Mouse (Mus musculus) MEL (cell line): ENCODE measurements around the gene Ubxn4. TPM values are rescaled to one million over a fixed set of nuclear protein-coding genes. Genes with fewer than 3 reads are reported as not detected.

Source experiments
- DNase-seq: peaks from one replicate; pipeline ENCODE4 v3.0.0; 2011; ENCODE audit warnings: low read depth, low spot score
- H3K27ac ChIP-seq: 2 replicates; pipeline ENCODE4 v1.5.1; 2012; ENCODE audit warnings: low read depth, mild to moderate bottlenecking, control low read depth, low read length, moderate library complexity; ENCODE audit not compliant: control insufficient read depth
- H3K27me3 ChIP-seq, 2 experiments: fragments of 150-350 bp in 1 of 2; sonication (generic) in 1 of 2; 2 replicates each; pipeline ENCODE4 v1.6.1; 2012; ENCODE audit warnings: low read length in 2 of 2, mild to moderate bottlenecking in 2 of 2, improper control_type of control experiment in 1 of 2, moderate library complexity in 1 of 2; ENCODE audit not compliant: insufficient read depth in 2 of 2, control insufficient read depth in 1 of 2
- H3K36me3 ChIP-seq, 2 experiments: 2 replicates each; pipeline ENCODE4 v1.6.1; 2012 to 2014; ENCODE audit warnings: low read length in 2 of 2, improper control_type of control experiment in 1 of 2, inconsistent platforms in 1 of 2, mild to moderate bottlenecking in 1 of 2; ENCODE audit not compliant: insufficient read depth in 2 of 2, control insufficient read depth in 1 of 2
- H3K4me1 ChIP-seq, 2 experiments: fragments of 150-350 bp in 1 of 2; sonication (generic) in 1 of 2; 2 replicates each; pipeline ENCODE4 v1.6.1; 2012; ENCODE audit warnings: low read length in 2 of 2, improper control_type of control experiment in 1 of 2, mild to moderate bottlenecking in 1 of 2; ENCODE audit not compliant: insufficient read depth in 2 of 2, control insufficient read depth in 1 of 2
- H3K4me3 ChIP-seq, 2 experiments: fragments of 150-350 bp in 1 of 2; sonication (generic) in 1 of 2; 2 replicates each; pipeline ENCODE4 v1.5.1; 2012; ENCODE audit warnings: low read depth in 2 of 2, low read length in 2 of 2, mild to moderate bottlenecking in 2 of 2, moderate library complexity in 2 of 2, control low read depth in 1 of 2, improper control_type of control experiment in 1 of 2; ENCODE audit not compliant: control insufficient read depth in 1 of 2, insufficient read depth in 1 of 2
- H3K79me2 ChIP-seq: 2 replicates; pipeline ENCODE4 v1.6.1; 2012; ENCODE audit warnings: mild to moderate bottlenecking, low read length, moderate library complexity; ENCODE audit not compliant: control insufficient read depth, poor library complexity, insufficient read depth
- H3K9ac ChIP-seq: 2 replicates; pipeline ENCODE4 v1.6.1; 2012; ENCODE audit warnings: low read depth, mild to moderate bottlenecking, control low read depth, low read length, moderate library complexity; ENCODE audit not compliant: control insufficient read depth, poor library complexity, severe bottlenecking
- H3K9me3 ChIP-seq: fragments of 150-350 bp; sonication (generic); replicated peaks from 2 replicates; pipeline ENCODE4 v1.6.1; 2012; ENCODE audit warnings: mild to moderate bottlenecking, low read length, improper control_type of control experiment, moderate library complexity; ENCODE audit not compliant: insufficient read depth
- ELF1 ChIP-seq: IDR thresholded peaks from 2 replicates; pipeline ENCODE4 v1.6.1; 2014; ENCODE audit warnings: low read depth, mild to moderate bottlenecking, inconsistent platforms, low read length, improper control_type of control experiment, moderate library complexity
- ETS1 ChIP-seq: IDR thresholded peaks from 2 replicates; pipeline ENCODE4 v1.6.1; 2012; ENCODE audit warnings: low read depth, mild to moderate bottlenecking, inconsistent platforms, low read length, improper control_type of control experiment, moderate library complexity
- GABPA ChIP-seq: IDR thresholded peaks from 2 replicates; pipeline ENCODE4 v1.6.1; 2012; ENCODE audit warnings: low read depth, mild to moderate bottlenecking, inconsistent platforms, low read length, improper control_type of control experiment, moderate library complexity
- KAT2A ChIP-seq: conservative IDR thresholded peaks from 2 replicates; pipeline ENCODE4 v1.6.1; 2012; ENCODE audit warnings: low read depth, low read length, improper control_type of control experiment, inconsistent platforms
- MEF2A ChIP-seq: IDR thresholded peaks from 2 replicates; pipeline ENCODE4 v1.6.1; 2014; ENCODE audit warnings: low read depth, mild to moderate bottlenecking, inconsistent platforms, low read length, improper control_type of control experiment; ENCODE audit not compliant: poor library complexity, insufficient replicate concordance, severe bottlenecking; ENCODE audit errors: extremely low read depth
- MXI1 ChIP-seq: IDR thresholded peaks from 2 replicates; pipeline ENCODE4 v1.6.1; 2011; ENCODE audit warnings: mild to moderate bottlenecking, low read depth, low read length, improper control_type of control experiment
- MYB ChIP-seq: IDR thresholded peaks from 2 replicates; pipeline ENCODE4 v1.6.1; 2011; ENCODE audit warnings: mild to moderate bottlenecking, low read depth, low read length, improper control_type of control experiment
- NELFE ChIP-seq: IDR thresholded peaks from 2 replicates; pipeline ENCODE4 v1.6.1; 2011; ENCODE audit warnings: low read depth, low read length, improper control_type of control experiment
- POLR2A ChIP-seq, 2 experiments: IDR thresholded peaks; 2 replicates each; pipeline ENCODE4 v1.6.1; 2011 to 2012; ENCODE audit warnings: low read length in 2 of 2, mild to moderate bottlenecking in 2 of 2, control low read depth in 1 of 2, improper control_type of control experiment in 1 of 2, low read depth in 1 of 2, moderate library complexity in 1 of 2; ENCODE audit not compliant: control insufficient read depth in 1 of 2, insufficient read depth in 1 of 2, poor library complexity in 1 of 2
- POLR2AphosphoS5 ChIP-seq: IDR thresholded peaks from 2 replicates; pipeline ENCODE4 v1.6.1; 2012; ENCODE audit warnings: low read depth, borderline replicate concordance, mild to moderate bottlenecking, inconsistent platforms, low read length, moderate library complexity, mixed read lengths
- SIN3A ChIP-seq: IDR thresholded peaks from 2 replicates; pipeline ENCODE4 v1.6.1; 2012; ENCODE audit warnings: low read length, improper control_type of control experiment, inconsistent platforms
- UBTF ChIP-seq: IDR thresholded peaks from 2 replicates; pipeline ENCODE4 v1.6.1; 2012; ENCODE audit warnings: low read depth, mild to moderate bottlenecking, inconsistent platforms, low read length, improper control_type of control experiment, moderate library complexity, borderline replicate concordance; ENCODE audit not compliant: insufficient read depth
- USF1 ChIP-seq: IDR thresholded peaks from 2 replicates; pipeline ENCODE4 v1.6.1; 2014; ENCODE audit warnings: low read depth, mild to moderate bottlenecking, inconsistent platforms, low read length, improper control_type of control experiment, moderate library complexity
- ZKSCAN1 ChIP-seq: IDR thresholded peaks from 2 replicates; pipeline ENCODE4 v1.6.1; 2012; ENCODE audit warnings: low read depth, mild to moderate bottlenecking, inconsistent platforms, low read length, improper control_type of control experiment, moderate library complexity
- ZMIZ1 ChIP-seq: IDR thresholded peaks from 2 replicates; pipeline ENCODE4 v1.6.1; 2012; ENCODE audit warnings: low read depth, mild to moderate bottlenecking, inconsistent platforms, low read length, improper control_type of control experiment, moderate library complexity
- polyA plus RNA-seq, 2 experiments: library from polyadenylated mRNA; stranded (reverse) in 1 of 2; unstranded in 1 of 2; fragments of >175 nt in 1 of 2; fragments of >200 nt in 1 of 2; gene quantifications; 2 replicates each; pipeline versions ENCODE4 v1.2.1 to v1.2.4; 2012; ENCODE audit warnings: low replicate concordance in 2 of 2, low read depth in 1 of 2; ENCODE audit not compliant: insufficient read length in 2 of 2, insufficient read depth in 1 of 2, missing spikeins in 1 of 2
- total RNA-seq: library from RNA; depleted of rRNA; stranded (reverse); fragments of 300-350 nt; gene quantifications from 2 replicates; pipeline ENCODE4 v1.2.3, GENCODE M21; 2012

The Ubxn4 gene
- total and polyA plus RNA-seq, 3 experiments = 41.0 to 66.8 TPM; not detected in 1

GRCm38 (mm10) chr1:128295296-128295695 is 51.5 kb downstream of the Ubxn4 start:
- Histone ChIP-seq H3K4me3 (no peak overlapping the region), H3K27me3 (no peaks in the 10 kb centered on the region), H3K9me3 (no peaks in the 10 kb centered on the region), H3K36me3 (no peaks in the 10 kb centered on the region), H3K4me1 (no peaks in the 10 kb centered on the region), H3K79me2 (no peaks in the 10 kb centered on the region), H3K9ac (no peak overlapping the region), H3K27ac (no peak overlapping the region)
- TF ChIP-seq ZKSCAN1 (no peak), NELFE (no peak), POLR2A (IDR thresholded peaks at IDR 0.05; ENCODE audit: control insufficient read depth in 1 of 2, insufficient read depth in 1 of 2, low read depth in 1 of 2, low read length in 2 of 2, poor library complexity in 1 of 2) (no peak), KAT2A (no peak), POLR2AphosphoS5 (no peak), UBTF (no peak)
- DNase-seq = no peak

DNA sequence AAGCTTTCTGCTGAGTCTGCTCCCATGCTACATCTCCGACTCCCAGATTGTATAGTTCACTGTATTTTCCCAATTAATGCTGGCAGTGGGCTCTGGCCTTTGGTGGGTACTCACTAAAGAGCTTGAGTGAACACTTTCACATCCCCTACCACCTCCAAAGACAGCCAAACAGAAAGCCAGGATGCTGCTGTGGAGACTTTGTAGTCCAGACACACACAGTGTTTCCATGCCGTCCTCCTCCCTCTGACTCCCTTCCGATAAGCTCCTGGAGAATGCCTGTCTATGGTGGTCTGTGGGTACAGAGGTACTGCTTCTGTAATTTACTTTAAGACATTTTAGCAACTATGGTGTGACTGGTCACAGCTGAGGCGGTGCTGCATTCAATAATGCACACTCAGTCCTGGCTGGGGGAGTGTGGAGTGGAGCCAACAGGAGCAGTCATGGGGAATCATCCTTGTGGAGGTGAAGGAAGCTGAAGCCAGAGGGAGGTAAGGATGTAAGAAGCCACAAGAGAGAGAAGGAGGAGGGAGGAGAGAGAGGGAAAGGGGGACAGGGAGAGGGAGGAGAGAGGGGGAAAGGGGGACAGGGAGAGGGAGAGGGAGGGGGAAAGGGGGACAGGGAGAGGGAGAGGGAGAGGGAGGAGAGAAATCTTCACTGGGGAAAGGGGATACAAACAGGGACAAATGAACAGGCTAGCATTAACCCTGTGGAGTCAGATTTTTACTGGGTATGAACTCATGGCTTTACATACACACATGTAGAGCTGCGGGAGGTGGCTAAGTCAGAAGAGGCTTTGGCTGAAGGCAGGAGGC is 52.2 kb downstream of the Ubxn4 start:
- no peaks in the 10 kb centered on the region for H3K79me2 ChIP-seq
- no peaks in the 10 kb centered on the region for H3K27me3 ChIP-seq
- H3K4me1 ChIP-seq = no peaks in the 10 kb centered on the region
- no peak for TF ChIP-seq UBTF
- no peak for TF ChIP-seq KAT2A
- no peak for TF ChIP-seq MYB
- TF ChIP-seq ELF1 = no peak
- TF ChIP-seq ETS1 = no peak
- no peak for TF ChIP-seq ZMIZ1
- TF ChIP-seq GABPA = no peak
- no peak for TF ChIP-seq MXI1
- no peak for TF ChIP-seq MEF2A
- TF ChIP-seq, all 39 proteins: peak for 0
- Histone ChIP-seq H3K27ac (no peak overlapping the region), H3K36me3 (no peaks in the 10 kb centered on the region), H3K4me3 (no peak overlapping the region), H3K9me3 (no peaks in the 10 kb centered on the region), H3K9ac (no peak overlapping the region)
- no peak for DNase-seq

DNA sequence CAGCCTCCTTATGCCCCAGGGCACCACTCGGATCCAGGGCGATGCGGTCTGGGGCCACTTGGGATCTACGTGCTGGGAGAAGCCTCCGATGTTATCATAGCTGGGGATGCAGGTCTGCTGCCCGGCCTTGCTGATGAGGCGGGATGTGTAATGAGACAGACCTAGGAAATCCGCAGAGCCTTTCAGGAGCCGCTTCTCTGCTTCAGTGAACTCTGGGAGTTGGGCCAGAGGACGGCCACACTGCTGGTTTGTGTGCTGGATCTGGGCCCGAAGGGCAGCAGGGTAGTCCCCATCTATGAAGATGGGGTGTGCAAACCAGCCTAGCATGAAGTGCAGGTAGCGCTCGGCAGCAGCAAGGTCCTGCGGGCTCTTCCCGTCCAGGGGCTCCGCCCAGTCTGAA is 60.1 kb downstream of the Ubxn4 start:
- Histone ChIP-seq H3K27me3 (no peaks in the 10 kb centered on the region), H3K9me3 (no peaks in the 10 kb centered on the region), H3K36me3 (no peaks in the 10 kb centered on the region), H3K79me2 (no peaks in the 10 kb centered on the region), H3K4me1 (no peaks in the 10 kb centered on the region), H3K9ac (no peak overlapping the region), H3K27ac (no peak overlapping the region), H3K4me3 (no peak overlapping the region)
- TF ChIP-seq USF1 = no peak
- no peak for TF ChIP-seq SIN3A
- no peak for TF ChIP-seq ZMIZ1
- no peak for DNase-seq
